Mouse (Mus musculus) kidney, embryonic 14.5 days (tissue): Measurements from ENCODE around the gene Adcy6. TPM values are rescaled to one million over a fixed set of nuclear protein-coding genes. Genes with fewer than 3 reads are reported as not detected.

Experiments used
- ATAC-seq: fragments of 200-750 bp; cut with Nextera tagmentation; 2 replicates; pipeline ENCODE4 v1.8.0; 2017; ENCODE audit warnings: moderate number of reproducible peaks, mild to moderate bottlenecking, moderate TSS enrichment, moderate library complexity; ENCODE audit not compliant: low FRiP score, low TSS enrichment
- H3K27ac ChIP-seq: fragments of 300-500 bp; sonication (generic); 2 replicates; pipeline ENCODE4 v1.5.1; 2014; ENCODE audit warnings: low read depth, mild to moderate bottlenecking, low read length, moderate library complexity, mixed read lengths
- H3K27me3 ChIP-seq: fragments of 300-500 bp; sonication (generic); 2 replicates; pipeline ENCODE4 v1.6.1; 2014; ENCODE audit warnings: mild to moderate bottlenecking, low read length; ENCODE audit not compliant: control insufficient read depth, insufficient read depth
- H3K36me3 ChIP-seq: fragments of 300-500 bp; sonication (generic); 2 replicates; pipeline ENCODE4 v1.6.1; 2014; ENCODE audit warnings: low read length, mixed read lengths; ENCODE audit not compliant: control insufficient read depth, insufficient read depth
- H3K4me1 ChIP-seq: fragments of 300-500 bp; sonication (generic); 2 replicates; pipeline ENCODE4 v1.6.1; 2014; ENCODE audit warnings: low read length, mixed read lengths; ENCODE audit not compliant: control insufficient read depth, insufficient read depth
- H3K4me2 ChIP-seq: fragments of 300-500 bp; sonication (generic); replicated peaks from 2 replicates; pipeline ENCODE4 v1.6.1; 2014; ENCODE audit warnings: low read depth, mild to moderate bottlenecking, low read length
- H3K4me3 ChIP-seq: fragments of 300-500 bp; sonication (generic); 2 replicates; pipeline ENCODE4 v1.5.1; 2014; ENCODE audit warnings: mild to moderate bottlenecking, low read length
- H3K9ac ChIP-seq: fragments of 300-500 bp; sonication (generic); 2 replicates; pipeline ENCODE4 v1.6.1; 2014; ENCODE audit warnings: low read depth, mild to moderate bottlenecking, low read length, moderate library complexity
- H3K9me3 ChIP-seq: fragments of 300-500 bp; sonication (generic); 2 replicates; pipeline ENCODE4 v1.6.1; 2016; ENCODE audit warnings: low read length; ENCODE audit not compliant: control insufficient read depth
- WGBS: fragments of 180-500 bp; shearing (Covaris S2); extraction: QIAGEN DNeasy Blood & Tissue Kit; methylation state at CpG from one replicate; pipeline ENCODE4 v1.1.7; 2014; 5-methylcytosine and 5-hydroxymethylcytosine counted together
- polyA plus RNA-seq: library from polyadenylated mRNA; unstranded; fragments of >200 nt; fragmentation: Nextera tagmentation; extraction: Ambion mirVana; gene quantifications from 2 replicates; pipeline ENCODE4 v1.2.1, GENCODE M21; 2014

Gene Adcy6
- polyA plus RNA-seq, 1 experiment from 2014 or later, result 26.2 TPM

GRCm38 (mm10) chr15:98644406-98644805, 34.5 kb upstream of the Adcy6 start:
- Histone ChIP-seq H3K9ac (no peak overlapping the region), H3K4me3 (no peak overlapping the region), H3K4me2 (no peak overlapping the region), H3K36me3 (peaks cover 85% of the 10 kb centered on the region), H3K4me1 (no peaks in the 10 kb centered on the region), H3K27me3 (no peaks in the 10 kb centered on the region), H3K9me3 (no peaks in the 10 kb centered on the region), H3K27ac (no peak overlapping the region)
- WGBS, result 86% methylated on average over 12 of the region's 12 CpGs
- no peak for ATAC-seq

GRCm38 (mm10) chr15:98640157-98640556, 30.3 kb upstream of the Adcy6 start:
- Histone ChIP-seq H3K4me1 (peaks cover 11% of the 10 kb centered on the region; the same call in 1 of the 2 replicates), H3K27me3 (no peaks in the 10 kb centered on the region), H3K36me3 (peaks cover 44% of the 10 kb centered on the region), H3K27ac (no peak overlapping the region), H3K4me2 (no peak overlapping the region), H3K9ac (no peak overlapping the region), H3K9me3 (no peaks in the 10 kb centered on the region), H3K4me3 (no peak overlapping the region)
- WGBS, result 35% methylated on average over 8 of the region's 8 CpGs
- no peak for ATAC-seq

GRCm38 (mm10) chr15:98637155-98637554, 27.3 kb upstream of the Adcy6 start:
- H3K27me3 ChIP-seq, result no peaks in the 10 kb centered on the region; the same call in 1 of the 2 replicates
- no peak overlapping the region for H3K4me2 ChIP-seq
- H3K4me1 ChIP-seq, result peaks cover 27% of the 10 kb centered on the region; the same call in 1 of the 2 replicates
- H3K4me3 ChIP-seq, result no peak overlapping the region
- no peaks in the 10 kb centered on the region for H3K9me3 ChIP-seq
- no peak overlapping the region for H3K27ac ChIP-seq
- H3K9ac ChIP-seq, result no peak overlapping the region
- ATAC-seq, result no peak
- peaks cover 19% of the 10 kb centered on the region for H3K36me3 ChIP-seq
- WGBS, result 55% methylated on average over 3 of the region's 3 CpGs

GRCm38 (mm10) chr15:98636517-98636916, 26.6 kb upstream of the Adcy6 start:
- Histone ChIP-seq H3K9me3 (no peaks in the 10 kb centered on the region), H3K4me2 (peak overlapping the region; percentile 95; the same call in 1 of the 2 replicates), H3K36me3 (peaks cover 12% of the 10 kb centered on the region), H3K27ac (no peak overlapping the region), H3K4me1 (peaks cover 33% of the 10 kb centered on the region), H3K4me3 (peak overlapping the region; percentile 92; the same call in 1 of the 2 replicates), H3K9ac (no peak overlapping the region), H3K27me3 (peaks cover under 1% of the 10 kb centered on the region; the same call in 1 of the 2 replicates)
- WGBS, result 52% methylated on average over 5 of the region's 5 CpGs
- ATAC-seq, result no peak

GRCm38 (mm10) chr15:98635291-98635841, 25.5 kb upstream of the Adcy6 start:
- H3K9ac ChIP-seq, result peak overlapping the region; percentile 84
- no peak overlapping the region; the same call in 1 of the 2 replicates for H3K27ac ChIP-seq
- H3K4me1 ChIP-seq, result peaks cover 42% of the 10 kb centered on the region
- peaks cover 6% of the 10 kb centered on the region; the same call in 1 of the 2 replicates for H3K36me3 ChIP-seq
- ATAC-seq, result no peak
- H3K4me3 ChIP-seq, result peak overlapping the region; percentile 92
- WGBS, result 1% methylated on average over 21 of the region's 21 CpGs
- H3K27me3 ChIP-seq, result peaks cover 7% of the 10 kb centered on the region; the same call in 1 of the 2 replicates
- H3K9me3 ChIP-seq, result no peaks in the 10 kb centered on the region
- peak overlapping the region; percentile 95 for H3K4me2 ChIP-seq

- peak; percentile 60 for ATAC-seq
- Histone ChIP-seq H3K9ac (peak overlapping the region; percentile 84), H3K27ac (peak overlapping the region; percentile 76), H3K4me2 (peak overlapping the region; percentile 95), H3K4me1 (peaks cover 42% of the 10 kb centered on the region), H3K9me3 (no peaks in the 10 kb centered on the region), H3K27me3 (peaks cover 7% of the 10 kb centered on the region; the same call in 1 of the 2 replicates), H3K4me3 (peak overlapping the region; percentile 92), H3K36me3 (peaks cover 1% of the 10 kb centered on the region; the same call in 1 of the 2 replicates)
- WGBS, result 1% methylated on average over 36 of the region's 65 CpGs
Observed at GRCm38 (mm10) chr15:98634541-98635081, 24.7 kb upstream of the Adcy6 start.

GRCm38 (mm10) chr15:98633822-98634470, 24.1 kb upstream of the Adcy6 start:
- H3K4me3 ChIP-seq, result peak overlapping the region; percentile 92
- H3K27ac ChIP-seq, result peak overlapping the region; percentile 76
- H3K27me3 ChIP-seq, result peaks cover 7% of the 10 kb centered on the region; the same call in 1 of the 2 replicates
- H3K36me3 ChIP-seq, result no peaks in the 10 kb centered on the region
- peaks cover 43% of the 10 kb centered on the region for H3K4me1 ChIP-seq
- H3K4me2 ChIP-seq, result peak overlapping the region; percentile 95
- ATAC-seq, result no peak
- peak overlapping the region; percentile 84 for H3K9ac ChIP-seq
- under 1% methylated on average over 24 of the region's 25 CpGs for WGBS
- no peaks in the 10 kb centered on the region for H3K9me3 ChIP-seq

- H3K27me3 ChIP-seq, result peaks cover 7% of the 10 kb centered on the region; the same call in 1 of the 2 replicates
- peaks cover 51% of the 10 kb centered on the region for H3K4me1 ChIP-seq
- H3K9me3 ChIP-seq, result no peaks in the 10 kb centered on the region
- WGBS, result 2% methylated on average over 4 of the region's 4 CpGs
- H3K4me2 ChIP-seq, result peak overlapping the region; percentile 95
- peak overlapping the region; percentile 92 for H3K4me3 ChIP-seq
- H3K27ac ChIP-seq, result no peak overlapping the region
- H3K9ac ChIP-seq, result peak overlapping the region; percentile 63
- H3K36me3 ChIP-seq, result no peaks in the 10 kb centered on the region
- no peak for ATAC-seq
Observed at GRCm38 (mm10) chr15:98632921-98633320, 23.0 kb upstream of the Adcy6 start.
